Mouse (Mus musculus): ENCODE measurements around the gene Prdm12.

Prdm12 gene

GRCm38 (mm10) chr2:31641508-31641830, 1.6 kb downstream of the Prdm12 start:
- in situ Hi-C loops (cut with MboI, MseI): loop anchor here (10.0 kb wide), 2 partner anchors 157 to 693 kb away; no protein-coding TSS in a partner anchor

DNA sequence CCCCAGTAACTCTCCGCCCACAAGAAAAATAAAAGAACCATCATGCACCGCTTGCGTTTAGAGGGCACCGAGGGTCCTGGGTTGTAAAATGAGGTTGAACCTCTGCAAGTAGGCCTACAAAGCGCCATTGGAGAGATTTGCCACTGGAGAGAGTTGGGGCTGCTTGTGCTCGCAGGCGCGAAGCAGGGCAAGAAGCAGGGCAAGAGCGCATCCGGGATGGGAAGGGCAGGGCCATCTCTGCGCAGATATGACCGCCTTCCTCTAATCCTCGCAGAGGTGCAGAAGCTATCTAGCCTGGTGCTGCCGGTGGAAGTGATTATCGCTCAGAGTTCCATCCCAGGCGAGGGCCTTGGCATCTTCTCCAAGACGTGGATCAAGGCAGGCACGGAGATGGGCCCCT, 2.1 kb downstream of the Prdm12 start:
- in situ Hi-C loops (cut with MboI, MseI): loop anchor here (10.0 kb wide), 2 partner anchors 157 to 693 kb away; no protein-coding TSS in a partner anchor

- in situ Hi-C loops (cut with MboI, MseI): loop anchor here in 1 of 2 experiments (10.0 kb wide), 2 partner anchors 169 to 459 kb away; no protein-coding TSS in a partner anchor
Measured at GRCm38 (mm10) chr2:31653971-31654853, 14.4 kb downstream of the Prdm12 start.

DNA sequence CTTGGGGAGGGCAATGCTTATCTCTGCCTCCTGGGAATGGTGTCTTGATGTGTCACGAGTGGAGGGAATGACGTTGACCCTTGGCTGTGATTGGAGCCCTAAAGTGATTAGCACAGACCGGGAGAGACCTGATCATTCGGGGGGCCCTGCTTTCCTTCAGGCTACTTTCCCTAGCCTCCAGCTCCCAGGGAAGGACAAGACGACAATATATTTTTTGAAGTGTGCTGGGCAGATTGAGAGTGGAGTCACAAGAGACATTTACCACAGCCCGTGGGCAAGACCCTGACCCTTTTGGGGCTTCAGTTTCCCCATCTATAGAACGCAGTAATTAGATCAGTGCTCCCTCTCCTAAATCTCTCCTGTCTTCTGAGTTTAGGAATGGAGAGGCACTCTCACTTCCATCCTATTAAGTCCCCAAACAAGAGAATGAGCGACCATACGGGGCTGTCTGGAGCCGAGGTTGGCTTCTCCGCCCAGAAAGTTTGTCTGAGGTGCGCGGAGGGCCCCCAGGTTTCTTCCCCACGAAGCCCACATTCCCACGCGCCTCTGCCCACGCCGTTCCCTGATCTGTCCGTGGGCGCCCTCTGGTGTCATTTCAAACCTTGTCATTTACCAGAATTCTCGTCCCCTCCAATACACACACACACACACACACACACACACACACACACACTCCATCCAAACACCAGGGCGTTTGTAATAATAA, 15.2 kb downstream of the Prdm12 start:
- in situ Hi-C loops (cut with MboI, MseI): loop anchor here in 1 of 2 experiments (10.0 kb wide), 2 partner anchors 170 to 460 kb away; no protein-coding TSS in a partner anchor

GRCm38 (mm10) chr2:31656374-31656773, 16.5 kb downstream of the Prdm12 start:
- in situ Hi-C loops (cut with MboI, MseI): loop anchor here in 1 of 2 experiments (10.0 kb wide), 2 partner anchors 172 to 462 kb away; no protein-coding TSS in a partner anchor

DNA sequence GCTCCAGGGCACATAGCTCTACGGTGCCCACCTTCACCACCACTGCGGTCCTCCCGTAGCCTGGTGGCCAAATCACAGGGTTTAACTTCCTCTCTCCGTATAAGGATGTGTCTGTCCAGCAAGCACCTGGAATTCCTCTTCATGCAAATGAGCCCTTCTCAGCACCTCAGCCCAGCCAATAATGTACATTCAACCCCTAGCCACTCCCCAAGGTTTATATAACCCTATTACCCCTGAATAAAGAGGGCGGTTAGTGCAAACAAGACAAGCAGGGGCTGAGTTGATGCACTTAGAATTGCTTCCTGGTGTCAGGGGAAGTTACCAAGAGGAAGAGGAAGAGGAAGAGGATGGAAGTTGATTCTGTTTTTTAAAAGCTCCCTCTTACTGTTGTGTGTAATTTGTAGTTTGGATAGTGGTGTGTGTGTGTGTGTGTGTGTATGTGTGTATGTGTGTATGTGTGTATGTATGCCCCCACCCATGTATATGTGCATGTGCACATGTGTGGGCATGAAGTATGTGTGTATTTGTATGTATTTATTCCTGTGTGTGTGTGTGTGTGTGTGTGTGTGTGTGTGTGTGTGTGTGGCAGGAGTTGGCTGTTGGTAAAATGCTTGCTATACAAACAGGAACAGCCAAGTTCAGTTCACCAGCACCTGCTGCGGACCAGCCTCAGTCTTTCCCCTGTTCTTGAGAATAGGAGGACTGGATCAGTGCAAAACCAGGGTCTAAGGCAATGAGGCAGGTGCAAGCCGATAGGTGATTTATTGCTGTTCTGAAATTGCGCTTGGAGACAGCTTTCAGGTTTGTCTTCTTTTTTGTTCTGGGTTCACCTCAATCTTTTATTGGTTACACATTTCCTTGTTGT, 23.3 kb downstream of the Prdm12 start:
- in situ Hi-C loops (cut with MboI, MseI): no loop called here

- in situ Hi-C loops (cut with MboI, MseI): no loop called here
Measured at GRCm38 (mm10) chr2:31663804-31664180, 24.0 kb downstream of the Prdm12 start.

- in situ Hi-C loops (cut with MboI, MseI): no loop called here
Measured at GRCm38 (mm10) chr2:31667332-31667731, 27.5 kb downstream of the Prdm12 start.

DNA sequence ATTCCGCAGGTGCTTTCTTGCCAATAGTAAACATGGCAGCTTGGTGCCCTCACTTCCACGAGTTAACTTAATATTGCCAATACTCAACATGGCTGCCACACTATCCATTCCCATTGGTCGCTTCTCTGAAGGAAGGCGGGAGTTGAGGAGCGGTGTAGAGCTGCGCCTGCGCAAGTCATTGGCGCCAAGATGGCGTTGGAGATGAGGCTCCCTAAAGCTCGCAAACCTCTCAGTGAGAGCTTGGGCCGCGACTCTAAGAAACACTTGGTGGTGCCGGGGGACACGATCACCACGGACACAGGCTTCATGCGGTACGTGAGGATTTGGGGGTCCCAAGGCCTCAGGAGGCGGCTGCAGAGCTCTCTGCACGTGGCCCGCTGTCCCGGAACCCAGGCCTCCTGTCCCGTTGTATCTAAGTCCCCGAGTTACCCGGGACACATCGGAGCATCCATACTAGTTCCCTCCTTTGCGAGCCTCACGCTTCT, 30.8 kb downstream of the Prdm12 start, which contains the start of gene Exosc2:
Gene Exosc2, plus strand, starts transcription at position 165 of the 485 bp plus-strand sequence.
- in situ Hi-C loops (cut with MboI, MseI): no loop called here

- in situ Hi-C loops (cut with MboI, MseI): no loop called here
Measured at GRCm38 (mm10) chr2:31678641-31679040, 38.8 kb downstream of the Prdm12 start.

DNA sequence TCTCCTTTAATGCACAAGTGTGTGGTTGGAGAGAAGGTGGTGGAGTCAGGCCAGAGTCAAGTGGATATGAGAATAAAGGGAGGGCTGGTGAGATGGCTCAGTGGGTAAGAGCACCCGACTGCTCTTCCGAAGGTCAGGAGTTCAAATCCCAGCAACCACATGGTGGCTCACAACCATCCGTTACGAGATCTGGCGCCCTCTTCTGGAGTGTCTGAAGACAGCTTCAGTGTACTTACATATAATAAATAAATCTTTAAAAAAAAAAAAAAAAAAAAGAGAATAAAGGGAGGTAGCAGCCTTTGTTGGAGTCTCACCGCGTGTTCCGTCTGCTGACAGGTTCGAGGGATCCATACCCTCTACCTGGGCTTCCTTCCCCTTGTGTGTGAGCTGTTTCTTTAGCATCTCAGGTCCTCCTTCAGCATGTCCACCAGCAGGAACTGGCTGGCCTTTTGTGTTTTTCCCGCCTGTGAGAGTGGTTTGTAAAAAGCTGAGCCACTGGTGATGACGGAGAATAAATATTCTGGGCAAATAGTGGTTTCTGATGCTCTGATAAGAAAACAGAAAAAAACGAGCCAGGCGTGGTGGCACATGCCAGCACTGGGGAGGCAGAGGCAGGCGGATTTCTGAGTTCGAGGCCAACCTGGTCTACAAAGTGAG, 41.3 kb downstream of the Prdm12 start:
- in situ Hi-C loops (cut with MboI, MseI): loop anchor here in 1 of 2 experiments (5.0 to 10.0 kb wide), 2 partner anchors 104 to 199 kb away; no protein-coding TSS in a partner anchor

- in situ Hi-C loops (cut with MboI, MseI): loop anchor here in 1 of 2 experiments (5.0 to 10.0 kb wide), 2 partner anchors 103 to 199 kb away; no protein-coding TSS in a partner anchor
Measured at GRCm38 (mm10) chr2:31681731-31682235, 41.9 kb downstream of the Prdm12 start.

GRCm38 (mm10) chr2:31683666-31684065, 43.8 kb downstream of the Prdm12 start:
- in situ Hi-C loops (cut with MboI, MseI): loop anchor here in 1 of 2 experiments (5.0 to 10.0 kb wide), 2 partner anchors 101 to 201 kb away; no protein-coding TSS in a partner anchor

- in situ Hi-C loops (cut with MboI, MseI): loop anchor here (5.0 to 10.0 kb wide), 2 partner anchors 97 to 99 kb away; no protein-coding TSS in a partner anchor
Measured at GRCm38 (mm10) chr2:31688074-31688925, 48.5 kb downstream of the Prdm12 start, which contains the start of gene Abl1. Gene Abl1, plus strand, starts transcription at chr2:31688376.

DNA sequence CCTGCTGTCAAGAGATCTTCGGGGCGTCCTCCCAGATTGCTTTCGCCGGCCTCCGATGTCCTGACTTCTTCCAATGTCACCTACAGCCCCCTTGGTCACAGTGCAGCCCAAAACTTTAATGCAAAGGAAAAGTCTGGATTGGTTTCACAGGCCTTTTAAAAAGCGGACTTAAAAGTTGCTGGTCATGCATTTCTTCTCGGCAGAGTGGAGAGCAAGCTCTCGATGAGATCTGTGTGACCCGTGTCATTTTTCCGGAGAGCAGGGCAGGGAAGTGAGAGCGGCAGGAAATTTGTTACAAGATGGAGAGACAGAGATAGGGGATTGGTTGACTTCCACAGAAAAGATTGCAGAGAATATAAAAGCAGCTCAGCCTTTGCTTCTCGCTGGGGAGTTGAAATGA, 49.2 kb downstream of the Prdm12 start:
- in situ Hi-C loops (cut with MboI, MseI): loop anchor here (5.0 to 10.0 kb wide), 2 partner anchors 96 to 98 kb away; no protein-coding TSS in a partner anchor

- in situ Hi-C loops (cut with MboI, MseI): no loop called here
Measured at GRCm38 (mm10) chr2:31690063-31690462, 50.2 kb downstream of the Prdm12 start.

- in situ Hi-C loops (cut with MboI, MseI): no loop called here
Measured at GRCm38 (mm10) chr2:31698209-31698608, 58.4 kb downstream of the Prdm12 start.

DNA sequence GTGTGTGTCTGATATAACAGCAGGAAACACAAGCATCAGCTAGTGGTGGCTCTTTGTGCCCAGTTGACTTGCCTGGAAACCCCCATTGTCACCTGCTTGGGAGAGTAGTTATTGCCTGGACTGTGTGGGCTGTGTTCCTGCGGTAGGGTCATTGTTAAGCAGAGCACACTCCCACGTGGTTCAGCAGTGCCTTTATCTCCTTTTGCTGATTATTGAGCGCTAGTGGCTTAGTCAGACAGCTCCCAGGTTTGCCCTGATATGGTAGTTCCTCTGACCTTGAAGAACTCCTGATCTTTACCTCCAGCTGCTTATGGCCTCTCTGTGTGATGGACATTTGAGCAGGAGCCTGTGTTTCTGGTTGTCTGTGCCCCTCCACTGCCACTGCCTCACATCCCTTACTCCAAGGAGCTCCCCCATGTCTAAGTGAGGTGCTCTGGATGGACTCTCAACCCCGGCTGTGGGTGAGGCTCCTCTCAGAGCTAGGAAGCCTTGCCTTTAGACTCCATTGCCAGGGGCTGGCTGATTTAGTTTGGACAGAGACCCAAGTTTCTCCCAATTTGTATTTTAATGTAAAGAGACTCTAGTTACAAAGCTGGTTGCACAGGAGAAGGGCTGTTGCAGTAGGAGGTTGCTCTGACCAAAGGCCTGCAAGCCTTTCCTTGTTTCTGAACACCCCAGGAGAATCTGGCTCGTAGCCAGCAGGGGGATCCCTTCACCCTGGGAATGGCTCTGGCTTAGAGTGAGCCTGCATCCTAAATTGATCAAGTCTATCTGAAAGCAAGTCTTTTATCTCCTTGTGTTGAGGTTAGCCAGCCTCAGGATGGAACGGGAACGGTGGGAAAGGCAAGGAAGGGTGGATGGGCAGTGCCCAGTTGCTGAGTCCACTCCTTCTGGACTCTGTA, 61.0 kb downstream of the Prdm12 start:
- in situ Hi-C loops (cut with MboI, MseI): no loop called here

Measured in T-helper 17 cell (primary cell).